Mouse (Mus musculus) megakaryocyte, embryonic 14.5 days (primary cell): ENCODE data around the gene Macc1.

ENCODE experiments used
- FLI1 ChIP-seq: IDR thresholded peaks from 2 replicates; pipeline ENCODE4 v1.6.1; 2012; ENCODE audit warnings: low read length, inconsistent platforms, mixed read lengths
- GATA1 ChIP-seq: IDR thresholded peaks from 3 replicates; pipeline ENCODE4 v1.6.1; 2012; ENCODE audit warnings: mixed read lengths, low read length, inconsistent platforms, borderline replicate concordance

DNA sequence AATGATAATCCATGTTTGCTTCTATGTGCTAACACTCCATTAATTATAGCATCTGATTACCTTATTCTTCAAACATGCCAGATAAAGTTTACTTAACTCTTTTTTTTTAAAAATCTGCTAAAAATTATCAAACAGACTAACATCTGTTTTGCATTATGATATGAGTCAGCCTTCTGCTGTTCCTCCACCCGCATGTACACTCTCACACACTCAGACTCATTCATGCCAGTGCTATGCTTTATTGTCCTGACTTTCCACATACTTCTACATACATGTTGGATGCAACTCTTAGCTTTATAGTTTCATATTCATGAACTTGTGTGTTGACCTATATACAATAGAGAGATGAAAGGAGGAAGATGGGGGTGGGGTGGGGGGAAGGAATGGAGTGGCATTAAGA is 4.7 kb downstream of the Macc1 start:
- TF ChIP-seq GATA1: no peak
- no peak for TF ChIP-seq FLI1
